Mouse (Mus musculus) layer of hippocampus, adult 2 months (tissue): ENCODE data around the gene Adam12. TPM values are rescaled to one million over a fixed set of nuclear protein-coding genes. Genes with fewer than 3 reads are reported as not detected.

ENCODE experiments used
- DNase-seq, 2 experiments: peaks; one replicate each; pipeline ENCODE4 v3.0.0; 2022; ENCODE audit warnings: low spot score in 2 of 2
- H3K27ac ChIP-seq: fragments of 200-600 bp; 2 replicates; pipeline ENCODE4 v1.8.1; 2022
- H3K4me3 ChIP-seq: fragments of 200-600 bp; 2 replicates; pipeline ENCODE4 v1.8.1; 2022; ENCODE audit warnings: mild to moderate bottlenecking
- CTCF ChIP-seq: fragments of 200-600 bp; conservative IDR thresholded peaks from 2 replicates; pipeline ENCODE4 v1.8.1; 2022; ENCODE audit warnings: antibody characterized with exemption, mild to moderate bottlenecking, moderate library complexity
- total RNA-seq, 2 experiments: library from RNA; stranded (reverse); gene quantifications; 2 replicates each; pipeline ENCODE4 v1.2.3; 2021

The Adam12 gene
- total RNA-seq, 2 experiments from 2014 or later: 7.8 to 9.0 TPM

DNA sequence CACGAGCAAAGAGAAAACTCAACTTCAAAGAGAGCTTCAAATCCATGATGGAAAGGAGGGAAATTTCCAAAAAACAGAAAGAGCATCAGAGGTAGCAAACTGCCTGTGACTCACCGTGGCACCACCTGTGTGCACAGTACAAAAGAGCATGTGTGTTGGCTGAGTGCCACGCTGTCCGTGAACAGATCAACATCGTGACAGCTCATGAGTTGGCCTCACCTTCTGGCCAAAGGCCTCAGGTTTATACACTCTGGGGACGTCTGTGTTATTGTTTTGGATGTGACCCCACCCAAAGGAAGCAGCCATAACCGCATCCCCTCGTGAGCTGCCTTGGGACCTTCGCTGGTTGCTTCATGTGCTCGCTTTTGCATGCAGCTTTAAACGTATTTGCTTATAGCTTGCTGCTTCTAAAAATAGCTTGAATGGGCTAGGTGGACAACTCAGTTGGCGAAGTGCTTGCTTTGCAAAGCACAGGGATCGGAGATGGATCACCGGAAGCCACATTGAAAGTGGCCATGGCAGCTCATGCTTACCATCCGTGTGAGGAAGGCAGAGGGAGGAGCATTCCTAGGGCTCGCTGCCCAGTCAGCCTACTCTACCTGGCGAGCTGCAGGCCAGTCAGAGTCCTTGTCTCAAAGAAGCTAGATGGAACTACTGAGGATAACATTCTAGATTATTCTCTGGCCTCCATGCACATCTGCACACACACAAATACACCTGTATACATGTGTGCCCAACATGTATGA, 151.8 kb downstream of the Adam12 start:
- H3K27ac ChIP-seq: no peak overlapping the region
- DNase-seq: no peak
- no peak for TF ChIP-seq CTCF
- no peak overlapping the region for H3K4me3 ChIP-seq

DNA sequence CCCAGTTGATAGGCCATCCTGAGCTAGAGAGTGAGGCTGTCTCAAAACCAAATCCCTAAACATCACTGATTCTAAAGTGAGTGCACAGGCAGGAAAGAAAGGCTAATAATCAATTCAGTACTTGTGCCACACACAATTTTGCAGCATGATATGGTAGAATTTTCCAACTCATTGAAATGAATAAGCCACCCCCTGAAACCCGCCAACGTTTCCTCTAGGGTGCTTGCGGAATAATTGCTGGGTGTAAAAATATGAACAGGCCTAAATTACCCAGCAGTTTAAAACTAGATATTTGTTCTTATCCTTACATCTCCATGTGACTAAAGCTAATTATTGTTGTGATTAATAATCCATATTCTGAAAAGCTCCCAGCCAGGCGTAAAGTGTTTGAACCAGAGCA, 154.3 kb downstream of the Adam12 start:
- peak; percentile 15 to 36 for DNase-seq
- H3K27ac ChIP-seq: no peak overlapping the region
- no peak overlapping the region for H3K4me3 ChIP-seq
- peak; percentile 11; the same call in 1 of the 2 replicates for TF ChIP-seq CTCF

DNA sequence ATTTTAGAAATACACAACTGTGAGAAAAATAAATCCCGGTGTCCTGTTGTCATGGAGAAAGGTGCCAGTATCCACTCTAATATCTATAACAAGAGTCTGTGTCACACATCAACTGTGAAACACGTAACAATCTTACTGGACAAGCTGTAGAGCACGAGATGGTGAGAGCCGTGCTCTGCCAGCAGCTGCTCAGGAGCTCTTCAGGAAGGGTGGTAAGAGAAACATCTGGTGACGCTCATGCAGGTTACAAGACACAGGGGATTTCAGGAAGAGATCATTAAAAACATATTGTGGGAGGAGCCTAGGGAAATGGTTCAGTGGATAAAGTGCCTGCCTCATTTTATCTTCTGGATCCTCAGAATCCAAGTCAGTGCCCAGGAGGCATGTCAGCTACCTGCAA, 158.9 kb downstream of the Adam12 start:
- no peak for DNase-seq
- TF ChIP-seq CTCF: no peak
- H3K4me3 ChIP-seq: no peak overlapping the region
- H3K27ac ChIP-seq: no peak overlapping the region

DNA sequence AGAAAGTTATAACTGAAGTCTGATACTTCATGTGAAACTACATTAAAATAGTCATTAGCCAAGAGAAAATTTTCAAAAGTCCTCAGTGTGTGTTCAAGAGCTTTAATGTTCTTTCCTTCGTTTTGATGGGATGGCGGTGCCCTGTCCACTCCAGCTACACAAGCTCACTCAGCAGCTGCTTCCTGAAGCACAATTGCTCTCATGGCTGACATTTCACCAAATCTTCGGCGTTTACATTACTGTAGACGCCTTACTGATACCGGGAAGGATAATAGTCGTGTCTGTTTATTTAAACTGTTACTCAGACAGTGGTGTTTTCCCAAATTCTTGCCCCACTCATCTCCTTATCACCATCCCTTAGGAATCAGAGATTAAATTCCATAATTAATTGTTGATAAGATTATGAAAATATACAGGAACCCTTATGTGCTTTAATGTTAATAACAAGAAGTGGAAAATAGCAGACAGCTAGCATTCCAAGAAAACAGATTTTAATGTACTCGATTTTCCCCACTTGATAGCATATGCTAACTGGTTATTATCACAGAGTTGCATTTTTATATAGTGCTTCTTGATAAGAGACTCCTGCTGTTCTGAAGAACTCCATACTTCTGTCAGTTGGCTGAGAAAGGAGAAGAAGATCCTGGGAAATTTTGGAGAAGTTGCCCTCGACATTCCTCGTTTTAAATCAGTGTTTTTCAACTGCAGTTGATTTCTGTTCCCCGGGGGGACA, 160.6 kb downstream of the Adam12 start:
- DNase-seq: peak in 1 of 2 experiments; percentile 4
- Histone ChIP-seq H3K4me3 (no peak overlapping the region), H3K27ac (no peak overlapping the region)
- TF ChIP-seq CTCF: no peak

DNA sequence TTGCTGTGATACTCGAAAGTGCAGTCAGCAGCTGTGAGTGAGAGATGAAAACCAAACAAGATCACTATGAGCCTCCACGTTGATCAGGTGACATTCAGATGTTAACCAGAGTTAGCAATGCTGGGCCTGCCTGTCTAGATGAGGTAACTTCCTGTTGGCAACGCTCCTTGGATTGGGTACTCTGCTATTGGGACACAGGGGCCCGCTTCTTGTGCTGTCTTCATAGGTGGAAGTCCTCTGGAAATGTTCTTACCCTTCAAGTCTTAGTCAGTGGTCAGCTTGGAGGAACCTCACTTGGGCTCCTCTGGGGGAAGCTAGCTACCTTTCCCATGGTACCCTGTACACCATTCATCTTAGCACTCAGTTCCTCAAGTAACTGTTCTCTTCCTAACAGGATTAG, 169.3 kb downstream of the Adam12 start:
- no peak for DNase-seq
- no peak for TF ChIP-seq CTCF
- Histone ChIP-seq H3K27ac (no peak overlapping the region), H3K4me3 (no peak overlapping the region)

DNA sequence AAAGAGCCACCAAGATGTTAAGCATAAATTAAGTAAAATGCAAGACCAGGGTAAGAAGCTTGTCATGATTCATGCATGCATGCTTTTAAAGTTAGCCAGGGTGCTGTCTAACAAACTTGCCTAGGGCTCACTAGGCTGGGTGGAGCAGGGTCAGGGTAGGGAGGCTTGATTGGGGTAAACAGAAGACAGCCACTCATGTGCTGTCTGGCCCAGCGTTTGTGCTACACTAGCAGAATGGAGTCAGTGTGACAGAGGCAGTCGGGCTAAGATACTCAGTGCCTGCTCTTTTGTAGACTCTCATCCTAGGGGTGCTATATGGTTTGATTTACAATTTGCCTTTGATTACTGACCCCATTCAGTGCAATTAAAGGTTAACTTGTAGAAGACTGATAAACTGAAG, 179.5 kb downstream of the Adam12 start:
- no peak for TF ChIP-seq CTCF
- no peak overlapping the region for H3K4me3 ChIP-seq
- no peak for DNase-seq
- H3K27ac ChIP-seq: no peak overlapping the region

DNA sequence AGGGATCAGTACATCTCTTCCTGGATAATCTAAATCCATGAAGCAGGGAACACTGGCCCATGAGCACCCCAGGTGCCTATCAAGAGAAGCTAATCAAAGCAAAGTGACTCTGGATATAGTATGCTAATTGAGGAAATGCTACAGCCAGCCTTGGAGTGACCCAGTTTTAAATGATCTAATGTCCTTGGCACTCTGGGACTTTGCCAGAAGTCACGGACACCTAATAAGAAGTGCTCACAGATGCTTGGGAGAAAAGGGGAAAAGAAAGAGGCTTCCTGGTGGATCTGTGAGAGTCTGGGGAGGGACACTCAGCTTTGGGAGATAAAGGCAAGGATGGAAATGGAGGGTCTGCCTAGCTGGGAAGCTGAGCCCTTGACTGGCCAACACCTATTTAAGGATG, 181.6 kb downstream of the Adam12 start:
- no peak overlapping the region for H3K4me3 ChIP-seq
- TF ChIP-seq CTCF: no peak
- H3K27ac ChIP-seq: no peak overlapping the region
- DNase-seq: no peak

DNA sequence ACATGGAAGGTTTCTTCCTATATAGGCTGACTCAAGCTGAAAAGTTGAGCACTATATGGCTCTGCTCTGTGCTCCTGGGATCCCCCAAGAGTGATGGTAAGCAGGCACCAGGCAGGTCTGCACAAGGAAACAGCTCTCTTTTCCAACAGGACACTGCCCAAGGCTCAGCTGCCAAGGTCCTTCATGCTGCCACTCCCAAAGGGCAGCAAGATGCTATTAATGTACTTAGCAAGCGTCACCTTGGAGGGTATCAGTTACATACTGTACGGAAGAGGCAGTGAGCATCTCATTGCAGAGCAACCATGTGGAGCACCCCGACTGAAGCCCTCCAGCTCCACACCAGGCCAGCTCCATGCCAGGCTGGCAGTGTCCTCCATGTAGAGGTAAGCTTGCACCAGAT, 185.6 kb downstream of the Adam12 start:
- H3K4me3 ChIP-seq: no peak overlapping the region
- DNase-seq: no peak
- H3K27ac ChIP-seq: no peak overlapping the region
- no peak for TF ChIP-seq CTCF

DNA sequence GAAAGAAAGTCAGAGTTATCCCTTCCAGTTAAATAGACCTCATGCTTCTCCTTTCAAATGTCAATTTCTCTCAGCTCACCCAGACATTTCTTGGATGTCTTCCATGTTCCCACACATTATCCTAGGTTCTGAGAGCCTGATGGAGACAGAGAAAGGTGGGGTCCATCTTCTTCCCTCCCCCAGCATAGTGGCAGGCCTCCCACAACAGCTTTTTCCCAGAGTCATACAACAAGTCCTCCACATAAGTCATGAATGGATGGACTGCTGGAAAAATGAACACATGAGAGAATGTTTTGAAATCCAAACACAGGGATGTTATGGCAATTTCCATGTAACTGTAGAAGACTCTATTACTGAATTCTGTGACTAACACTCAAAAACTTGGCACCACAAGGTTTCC, 188.4 kb downstream of the Adam12 start:
- Histone ChIP-seq H3K27ac (no peak overlapping the region), H3K4me3 (no peak overlapping the region)
- no peak for DNase-seq
- no peak for TF ChIP-seq CTCF

DNA sequence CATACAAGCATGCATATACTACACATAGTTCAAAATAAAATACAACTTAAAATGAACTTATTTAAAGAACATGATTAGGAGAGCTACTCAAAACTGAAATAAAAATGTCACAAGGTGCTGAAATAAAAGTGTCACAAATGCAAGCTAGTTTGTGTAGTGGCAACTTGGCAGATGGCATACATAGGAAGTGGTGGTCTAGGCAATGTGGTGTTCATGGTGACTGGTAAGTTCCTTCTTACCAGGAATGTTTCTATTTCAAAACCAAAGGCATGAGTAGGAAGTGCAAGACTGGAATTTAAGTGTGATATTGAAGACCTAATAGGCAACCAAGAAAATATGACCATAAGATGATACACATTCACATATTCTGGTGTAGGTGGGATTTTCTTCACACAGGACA, 189.3 kb downstream of the Adam12 start:
- DNase-seq: no peak

DNA sequence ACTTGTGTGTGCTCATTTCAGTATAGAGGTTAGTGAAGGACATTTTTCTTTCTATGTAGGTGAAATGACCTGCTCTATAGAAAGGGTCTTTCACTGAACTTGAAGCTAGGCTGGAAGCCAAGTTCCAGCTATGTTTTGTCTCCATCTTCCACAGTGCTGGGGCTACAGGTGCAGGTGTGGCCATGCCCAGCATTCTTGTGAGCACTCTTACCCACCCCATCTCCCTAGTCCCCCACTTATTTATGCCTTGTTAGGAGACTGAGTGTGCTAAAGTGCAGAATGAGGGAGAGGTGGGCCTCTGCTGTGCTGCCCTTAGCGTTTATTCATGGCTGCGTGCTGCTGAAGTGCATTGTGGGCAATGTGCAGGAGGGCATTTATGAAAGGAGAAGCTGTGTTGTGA, 198.0 kb downstream of the Adam12 start:
- DNase-seq: no peak
- no peak overlapping the region for H3K4me3 ChIP-seq
- H3K27ac ChIP-seq: no peak overlapping the region
- TF ChIP-seq CTCF: no peak

More for the DNA sequence above, 189.3 kb downstream of the Adam12 start:
- no peak for TF ChIP-seq CTCF
- Histone ChIP-seq H3K4me3 (no peak overlapping the region), H3K27ac (no peak overlapping the region)

DNA sequence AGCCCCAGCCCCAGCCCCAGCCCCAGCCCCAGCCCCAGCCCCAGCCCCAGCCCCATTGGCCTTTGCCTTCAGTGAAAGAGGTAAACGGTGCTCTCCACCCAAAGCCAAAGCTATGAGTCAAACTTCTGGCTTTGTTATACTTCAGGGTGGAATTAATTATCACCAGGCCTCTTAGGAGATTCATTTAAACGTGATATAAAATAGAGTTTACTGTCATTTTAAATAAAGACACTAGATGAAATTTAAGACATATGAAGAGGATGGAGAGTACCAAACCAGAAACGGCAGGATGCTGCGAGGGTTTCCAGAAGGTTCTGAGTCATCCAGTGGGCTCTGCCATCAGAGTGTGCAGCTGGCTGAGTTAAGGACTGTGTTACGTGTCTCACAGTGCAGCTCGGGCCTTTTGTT, 199.0 kb downstream of the Adam12 start:
- Histone ChIP-seq H3K4me3 (no peak overlapping the region), H3K27ac (no peak overlapping the region)
- TF ChIP-seq CTCF: no peak
- peak in 1 of 2 experiments; percentile 29 for DNase-seq

DNA sequence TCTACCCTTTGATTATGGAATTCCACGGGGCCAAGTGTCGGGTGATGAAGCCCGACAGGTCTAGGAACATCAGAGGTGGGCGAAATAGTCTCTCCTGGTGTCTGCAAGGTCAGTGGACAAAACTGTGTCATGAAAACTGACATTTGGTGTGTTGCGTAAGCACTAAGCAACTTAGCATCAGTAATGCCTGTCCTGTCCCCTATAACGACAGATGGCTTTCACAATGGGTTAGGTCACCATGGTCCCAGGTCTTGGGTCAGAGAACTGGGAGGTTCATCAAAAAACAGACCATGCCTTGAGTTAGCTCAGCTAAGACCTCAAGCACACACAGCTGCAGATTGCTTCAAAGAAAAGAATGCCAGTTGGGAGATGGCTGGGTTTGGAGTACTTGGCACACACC, 200.2 kb downstream of the Adam12 start:
- Histone ChIP-seq H3K4me3 (no peak overlapping the region), H3K27ac (no peak overlapping the region)
- no peak for DNase-seq
- no peak for TF ChIP-seq CTCF

DNA sequence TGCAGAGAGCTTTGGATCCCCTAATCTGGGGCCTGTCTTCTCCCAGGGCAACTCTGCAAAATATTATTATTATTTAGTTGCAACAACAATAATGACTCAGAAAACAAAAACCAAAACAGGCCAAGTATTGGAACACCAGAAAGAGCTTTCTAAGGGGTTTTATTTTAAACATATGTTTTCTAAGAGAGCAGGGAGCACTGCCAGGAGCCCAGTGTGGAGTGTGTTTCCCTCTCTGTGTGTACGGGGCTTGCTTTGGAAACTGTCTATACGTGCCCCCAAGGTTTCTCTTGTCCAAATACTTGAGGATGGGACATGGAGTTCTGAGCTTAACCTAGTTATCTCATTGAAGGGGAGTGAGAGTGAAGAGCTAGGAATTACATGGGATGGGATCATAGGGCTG, 200.7 kb downstream of the Adam12 start:
- Histone ChIP-seq H3K4me3 (no peak overlapping the region), H3K27ac (no peak overlapping the region)
- TF ChIP-seq CTCF: no peak
- no peak for DNase-seq
